ENCODE assay signal across 8 mouse cellular contexts in the genomic region with DNA sequence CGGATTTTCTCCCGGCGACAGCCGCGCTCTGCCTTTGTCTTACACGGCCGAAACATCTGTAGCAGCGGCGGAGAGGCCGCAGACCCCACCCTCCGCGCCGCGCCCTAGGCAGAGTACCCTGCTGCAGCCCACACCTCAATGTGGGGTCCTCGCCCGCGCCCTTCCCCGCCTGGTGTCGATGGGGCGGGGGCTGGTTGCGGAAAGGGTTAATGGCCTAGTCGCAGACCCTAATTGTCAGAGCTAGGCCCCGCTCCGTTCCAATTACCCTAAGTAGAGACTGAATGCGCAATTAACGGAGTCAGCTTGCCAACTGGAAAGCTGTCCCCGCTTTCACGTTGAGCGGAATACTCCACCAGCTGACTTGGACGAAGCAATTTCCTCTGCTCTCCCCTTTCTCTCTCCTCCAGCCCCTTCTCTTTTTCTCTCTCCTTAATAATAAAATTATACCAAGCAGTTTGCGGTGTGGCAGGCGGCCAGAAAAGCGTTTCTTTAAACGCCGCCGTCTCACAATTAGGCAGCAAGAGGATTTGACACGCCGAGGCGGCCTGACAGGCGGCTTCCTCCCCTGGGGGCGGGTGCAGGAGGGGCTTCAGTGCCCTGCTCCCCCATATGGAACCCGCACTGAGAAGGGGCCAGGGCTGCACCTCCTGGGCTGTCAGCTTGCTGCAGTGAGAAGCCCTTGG. TPM values are rescaled to one million over a fixed set of nuclear protein-coding genes. Genes with fewer than 3 reads are reported as not detected.
DNase-seq lines count a peak whose midpoint lies in the region; ATAC-seq and TF ChIP-seq lines count a peak whose summit lies in the region.

No protein-coding gene starts in this region.

- 6% methylated on average over 42 of the region's 42 CpGs for WGBS in spleen, adult 2 months
- WGBS in embryonic facial prominence, embryonic 12.5 days, result under 1% methylated on average over 42 of the region's 42 CpGs
- WGBS in liver, postnatal 0 days (ENCODE audit: insufficient replicate concordance), result 9% methylated on average over 42 of the region's 42 CpGs

- H3K4me1 ChIP-seq in spleen, adult 2 months (ENCODE audit: control insufficient read depth, insufficient read depth, insufficient read length), result peaks cover 9% of the 10 kb centered on the region
- peaks cover 74% of the 10 kb centered on the region for H3K4me1 ChIP-seq in embryonic facial prominence, embryonic 12.5 days
- peaks cover 40% of the 10 kb centered on the region for H3K4me1 ChIP-seq in liver, postnatal 0 days (ENCODE audit: insufficient read depth)

- H3K4me2 ChIP-seq in embryonic facial prominence, embryonic 12.5 days (replicated peaks), result peak overlapping the region; percentile 93
- peak overlapping the region; percentile 100 for H3K4me2 ChIP-seq in liver, postnatal 0 days (ENCODE audit: low read depth, low read length)

- peak; percentile 59 for ATAC-seq in embryonic facial prominence, embryonic 12.5 days (ENCODE audit: insufficient number of reproducible peaks, insufficient read depth, low FRiP score, low TSS enrichment)
- no peak for ATAC-seq in liver, postnatal 0 days

- intact Hi-C loops in heart, postnatal 14 days (cut with DNase I), result no loop called here

- no peak for TF ChIP-seq CTCF in spleen, adult 2 months (IDR thresholded peaks at IDR 0.05; ENCODE audit: extremely low read depth, insufficient read depth, insufficient read length, insufficient replicate concordance)
- no peak for TF ChIP-seq CTCF in layer of hippocampus, adult 2 months (conservative IDR thresholded peaks at IDR 0.05)
- TF ChIP-seq CTCF in liver, postnatal 0 days (IDR thresholded peaks at IDR 0.05; ENCODE audit: low read depth), result no peak

- TF ChIP-seq EP300 in liver, postnatal 0 days (IDR thresholded peaks at IDR 0.05; ENCODE audit: low read depth), result no peak

- H3K4me3 ChIP-seq in spleen, adult 2 months (ENCODE audit: extremely low read depth, insufficient read depth, insufficient read length), result peak overlapping the region; percentile 56; the same call in 1 of the 2 replicates
- H3K4me3 ChIP-seq in embryonic facial prominence, embryonic 12.5 days, result peak overlapping the region; percentile 50
- peak overlapping the region; percentile 81 for H3K4me3 ChIP-seq in layer of hippocampus, adult 2 months
- peak overlapping the region; percentile 69 for H3K4me3 ChIP-seq in liver, postnatal 0 days (ENCODE audit: low read depth, low read length)

- TF ChIP-seq POLR2A in spleen, adult 2 months (IDR thresholded peaks at IDR 0.05; ENCODE audit: low read depth, low read length), result no peak

- peak in 1 of 2 experiments; percentile 31 for DNase-seq in spleen, adult 2 months (ENCODE audit: low read depth in 1 of 2, low spot score in 2 of 2)
- DNase-seq in spleen, adult 12 weeks (ENCODE audit: low spot score), result no peak
- DNase-seq in heart, postnatal 14 days, result peak; percentile 41 to 51
- peak in 1 of 2 experiments; percentile 69 for DNase-seq in layer of hippocampus, adult 2 months (ENCODE audit: low spot score in 2 of 2)
- DNase-seq in liver, postnatal 0 days, result peak; percentile 48
- peak; percentile 89 to 91 for DNase-seq in right cerebral cortex, postnatal 10 days (ENCODE audit: low spot score in 2 of 2)
- no peak for DNase-seq in c-Kit-positive CD71-positive TER-119-positive erythroid progenitor cells, embryonic 14.5 days (ENCODE audit: low spot score)

- H3K27me3 ChIP-seq in spleen, adult 2 months (ENCODE audit: control insufficient read depth, insufficient read depth, low read length), result no peaks in the 10 kb centered on the region; the same call in 1 of the 2 replicates
- H3K27me3 ChIP-seq in embryonic facial prominence, embryonic 12.5 days, result no peaks in the 10 kb centered on the region
- no peaks in the 10 kb centered on the region for H3K27me3 ChIP-seq in liver, postnatal 0 days (ENCODE audit: insufficient read depth, low read length)

- H3K27ac ChIP-seq in spleen, adult 2 months (ENCODE audit: insufficient read depth, low read length), result no peak overlapping the region
- H3K27ac ChIP-seq in embryonic facial prominence, embryonic 12.5 days, result peak overlapping the region; percentile 93
- H3K27ac ChIP-seq in layer of hippocampus, adult 2 months, result peak overlapping the region; percentile 99
- H3K27ac ChIP-seq in liver, postnatal 0 days (ENCODE audit: low read depth), result no peak overlapping the region

- no peaks in the 10 kb centered on the region for H3K36me3 ChIP-seq in spleen, adult 2 months (ENCODE audit: control insufficient read depth, insufficient read depth, low read length)
- H3K36me3 ChIP-seq in embryonic facial prominence, embryonic 12.5 days, result no peaks in the 10 kb centered on the region
- H3K36me3 ChIP-seq in liver, postnatal 0 days (replicated peaks; ENCODE audit: insufficient read depth, low read length), result no peaks in the 10 kb centered on the region; the same call in 1 of the 2 replicates

- H3K9ac ChIP-seq in embryonic facial prominence, embryonic 12.5 days, result peak overlapping the region; percentile 61
- H3K9ac ChIP-seq in liver, postnatal 0 days (replicated peaks), result peak overlapping the region; percentile 65

- no peaks in the 10 kb centered on the region for H3K9me3 ChIP-seq in embryonic facial prominence, embryonic 12.5 days
- H3K9me3 ChIP-seq in liver, postnatal 0 days (ENCODE audit: low read length), result no peaks in the 10 kb centered on the region

RNA-seq across cellular contexts. Expression of a gene that starts 45.3 kb away (rescaled TPM):
- polyA plus RNA-seq in spleen, adult 2 months (2012; rRNA removed), result 106 and 140 TPM in 2 replicates
- polyA plus RNA-seq in embryonic facial prominence, embryonic 12.5 days (2016; fragmentation: Nextera tagmentation; extraction: Ambion mirVana), result 54.8 and 56.6 TPM in 2 replicates
- 10 to 100 TPM; 29.0 to 32.0 TPM for total RNA-seq in heart, postnatal 14 days (2021)
- total RNA-seq in layer of hippocampus, adult 2 months (2021), result 10 to 100 TPM; 64.2 to 70.8 TPM
- 21.4 and 31.0 TPM in 2 replicates for polyA plus RNA-seq in liver, postnatal 0 days (2015; fragmentation: Nextera tagmentation; extraction: Ambion mirVana)

Comparison
In these comparisons a context has a peak if more than half of its experiments do, and no peak if none do; other contexts are left out.
1. DNase-seq: peak in heart, postnatal 14 days (2 of 2), liver, postnatal 0 days (single experiment) and right cerebral cortex, postnatal 10 days (2 of 2); none in spleen, adult 12 weeks (single experiment) and c-Kit-positive CD71-positive TER-119-positive erythroid progenitor cells, embryonic 14.5 days (single experiment).
2. H3K27ac ChIP-seq: peak in embryonic facial prominence, embryonic 12.5 days (single experiment) and layer of hippocampus, adult 2 months (single experiment); none in spleen, adult 2 months (single experiment) and liver, postnatal 0 days (single experiment).
3. Peak in every context shown above with its lines, with median percentiles within 50 percentile points of each other: H3K4me3 ChIP-seq.